Mouse (Mus musculus): ENCODE data around the gene Mtus2. TPM values are rescaled to one million over a fixed set of nuclear protein-coding genes. Genes with fewer than 3 reads are reported as not detected.
A peak's percentile ranks its signal among the peaks of the same experiment; 100 is the strongest.

Mtus2 gene
- total and polyA plus RNA-seq, 2 experiments from 2014 or later: 35.4 to 45.7 TPM

GRCm38 (mm10) chr5:148107890-148108289 is 150.8 kb downstream of the Mtus2 start:
- no peak overlapping the region for H3K4me3 ChIP-seq (ENCODE audit: low read depth, low read length)
- no peaks in the 10 kb centered on the region for H3K4me1 ChIP-seq (ENCODE audit: insufficient read depth)
- TF ChIP-seq CTCF (IDR thresholded peaks at IDR 0.05; ENCODE audit: low read depth): no peak
- H3K27ac ChIP-seq (ENCODE audit: low read depth, low read length): no peak overlapping the region
- H3K36me3 ChIP-seq (ENCODE audit: insufficient read depth): no peaks in the 10 kb centered on the region
- H3K9me3 ChIP-seq (ENCODE audit: low read length): no peaks in the 10 kb centered on the region
- no peak for ATAC-seq
- H3K27me3 ChIP-seq (ENCODE audit: insufficient read depth, low read length): no peaks in the 10 kb centered on the region
- no peak overlapping the region for H3K4me2 ChIP-seq (ENCODE audit: low read depth)
- DNase-seq: no peak
- no peak overlapping the region for H3K9ac ChIP-seq
- WGBS: 44% methylated on average over 7 of the region's 7 CpGs

- DNase-seq: no peak
- no peak for TF ChIP-seq CTCF (IDR thresholded peaks at IDR 0.05; ENCODE audit: low read depth)
- H3K9me3 ChIP-seq (ENCODE audit: low read length): no peaks in the 10 kb centered on the region
- no peak overlapping the region for H3K27ac ChIP-seq (ENCODE audit: low read depth, low read length)
- no peak overlapping the region for H3K4me2 ChIP-seq (ENCODE audit: low read depth)
- no peaks in the 10 kb centered on the region for H3K36me3 ChIP-seq (ENCODE audit: insufficient read depth)
- no peak overlapping the region for H3K9ac ChIP-seq
- no peak for ATAC-seq
- WGBS: 49% methylated on average over 9 of the region's 9 CpGs
- H3K27me3 ChIP-seq (ENCODE audit: insufficient read depth, low read length): no peaks in the 10 kb centered on the region
- H3K4me1 ChIP-seq (ENCODE audit: insufficient read depth): no peaks in the 10 kb centered on the region
- H3K4me3 ChIP-seq (ENCODE audit: low read depth, low read length): no peak overlapping the region
Observed at GRCm38 (mm10) chr5:148108314-148108713, 151.2 kb downstream of the Mtus2 start.

- Histone ChIP-seq H3K9ac (no peak overlapping the region), H3K4me2 (ENCODE audit: low read depth) (no peak overlapping the region), H3K4me3 (ENCODE audit: low read depth, low read length) (no peak overlapping the region), H3K27me3 (ENCODE audit: insufficient read depth, low read length) (no peaks in the 10 kb centered on the region), H3K27ac (ENCODE audit: low read depth, low read length) (no peak overlapping the region), H3K4me1 (ENCODE audit: insufficient read depth) (no peaks in the 10 kb centered on the region), H3K9me3 (ENCODE audit: low read length) (no peaks in the 10 kb centered on the region), H3K36me3 (ENCODE audit: insufficient read depth) (no peaks in the 10 kb centered on the region)
- WGBS: 42% methylated on average over 15 of the region's 15 CpGs
- no peak for TF ChIP-seq CTCF (IDR thresholded peaks at IDR 0.05; ENCODE audit: low read depth)
- DNase-seq (no peak), ATAC-seq (peak; percentile 23; the same call in 1 of the 2 replicates)
Observed at GRCm38 (mm10) chr5:148115207-148115817, 158.2 kb downstream of the Mtus2 start.

- H3K36me3 ChIP-seq (ENCODE audit: insufficient read depth): no peaks in the 10 kb centered on the region
- H3K27ac ChIP-seq (ENCODE audit: low read depth, low read length): no peak overlapping the region
- no peak for TF ChIP-seq CTCF (IDR thresholded peaks at IDR 0.05; ENCODE audit: low read depth)
- DNase-seq: no peak
- 66% methylated on average over 12 of the region's 12 CpGs for WGBS
- no peak overlapping the region for H3K9ac ChIP-seq
- no peak overlapping the region for H3K4me2 ChIP-seq (ENCODE audit: low read depth)
- no peak for ATAC-seq
- H3K4me1 ChIP-seq (ENCODE audit: insufficient read depth): no peaks in the 10 kb centered on the region
- no peaks in the 10 kb centered on the region for H3K27me3 ChIP-seq (ENCODE audit: insufficient read depth, low read length)
- no peaks in the 10 kb centered on the region for H3K9me3 ChIP-seq (ENCODE audit: low read length)
- H3K4me3 ChIP-seq (ENCODE audit: low read depth, low read length): no peak overlapping the region
Observed at GRCm38 (mm10) chr5:148124354-148124753, 167.2 kb downstream of the Mtus2 start.

GRCm38 (mm10) chr5:148130691-148131457 is 173.8 kb downstream of the Mtus2 start:
- no peak overlapping the region for H3K9ac ChIP-seq
- DNase-seq (peak; percentile 73), ATAC-seq (peak; percentile 83)
- H3K4me1 ChIP-seq (ENCODE audit: insufficient read depth): 0 out of 2 replicates have a peak, but pooled peaks cover 6% of the 10 kb centered on the region
- H3K27ac ChIP-seq (ENCODE audit: low read depth, low read length): peak overlapping the region; percentile 42; the same call in 1 of the 2 replicates
- no peak overlapping the region for H3K4me3 ChIP-seq (ENCODE audit: low read depth, low read length)
- peak overlapping the region; percentile 8; the same call in 1 of the 2 replicates for H3K4me2 ChIP-seq (ENCODE audit: low read depth)
- H3K27me3 ChIP-seq (ENCODE audit: insufficient read depth, low read length): no peaks in the 10 kb centered on the region
- no peaks in the 10 kb centered on the region for H3K36me3 ChIP-seq (ENCODE audit: insufficient read depth)
- TF ChIP-seq CTCF (IDR thresholded peaks at IDR 0.05; ENCODE audit: low read depth): no peak
- no peaks in the 10 kb centered on the region for H3K9me3 ChIP-seq (ENCODE audit: low read length)
- 26% methylated on average over 8 of the region's 8 CpGs for WGBS

GRCm38 (mm10) chr5:148131458-148132131 is 174.5 kb downstream of the Mtus2 start:
- Histone ChIP-seq H3K4me1 (ENCODE audit: insufficient read depth) (0 out of 2 replicates have a peak, but pooled peaks cover 6% of the 10 kb centered on the region), H3K9me3 (ENCODE audit: low read length) (no peaks in the 10 kb centered on the region), H3K4me2 (ENCODE audit: low read depth) (peak overlapping the region; percentile 8; the same call in 1 of the 2 replicates), H3K27ac (ENCODE audit: low read depth, low read length) (peak overlapping the region; percentile 42; the same call in 1 of the 2 replicates), H3K4me3 (ENCODE audit: low read depth, low read length) (no peak overlapping the region), H3K27me3 (ENCODE audit: insufficient read depth, low read length) (no peaks in the 10 kb centered on the region), H3K36me3 (ENCODE audit: insufficient read depth) (no peaks in the 10 kb centered on the region), H3K9ac (no peak overlapping the region)
- 43% methylated on average over 10 of the region's 10 CpGs for WGBS
- ATAC-seq (no peak), DNase-seq (no peak)
- no peak for TF ChIP-seq CTCF (IDR thresholded peaks at IDR 0.05; ENCODE audit: low read depth)

Measured in forebrain, postnatal 0 days (tissue).